Mouse (Mus musculus) myocyte (in vitro differentiated cells): ENCODE data around the gene Svbp. TPM values are rescaled to one million over a fixed set of nuclear protein-coding genes. Genes with fewer than 3 reads are reported as not detected.

Experiments
- H3K27me3 ChIP-seq: one replicate; pipeline ENCODE4 v1.6.1; 2011; ENCODE audit not compliant: control insufficient read depth, insufficient read depth, insufficient read length
- H3K36me3 ChIP-seq: one replicate; pipeline ENCODE4 v1.6.1; 2011; ENCODE audit not compliant: control insufficient read depth, insufficient read depth
- H3K4me2 ChIP-seq: one replicate; pipeline ENCODE4 v1.6.1; 2011; ENCODE audit warnings: low read depth, control low read depth
- H3K4me3 ChIP-seq: one replicate; pipeline ENCODE4 v1.5.1; 2011; ENCODE audit warnings: mild to moderate bottlenecking, control low read depth, moderate library complexity
- H3K79me2 ChIP-seq: one replicate; pipeline ENCODE4 v1.6.1; 2011; ENCODE audit not compliant: control insufficient read depth, insufficient read depth
- H3ac ChIP-seq: one replicate; pipeline ENCODE4 v1.6.1; 2011; ENCODE audit not compliant: control insufficient read depth, insufficient read length
- CEBPB ChIP-seq: IDR thresholded peaks from 2 replicates; pipeline ENCODE4 v1.6.1; 2011; ENCODE audit warnings: mild to moderate bottlenecking, moderate library complexity; ENCODE audit not compliant: poor library complexity, insufficient read depth, severe bottlenecking
- E2F4 ChIP-seq: IDR thresholded peaks from one replicate; pipeline ENCODE4 v1.6.1; 2011; ENCODE audit warnings: mild to moderate bottlenecking, control low read depth, moderate library complexity; ENCODE audit not compliant: insufficient read depth
- MAX ChIP-seq: IDR thresholded peaks from one replicate; pipeline ENCODE4 v1.6.1; 2011; ENCODE audit warnings: low read depth, mild to moderate bottlenecking, control low read depth
- MYOD1 ChIP-seq, 3 experiments: IDR thresholded peaks; one replicate each; pipeline ENCODE4 v1.6.1; 2011; ENCODE audit warnings: control low read depth in 2 of 3, low read depth in 2 of 3, mild to moderate bottlenecking in 2 of 3, moderate library complexity in 1 of 3; ENCODE audit not compliant: insufficient read length in 2 of 3, control insufficient read depth in 1 of 3
- MYOG ChIP-seq, 3 experiments: IDR thresholded peaks; one replicate each; pipeline ENCODE4 v1.6.1; 2011; ENCODE audit warnings: control low read depth in 2 of 3, low read depth in 2 of 3, mild to moderate bottlenecking in 2 of 3; ENCODE audit not compliant: insufficient read length in 2 of 3, control insufficient read depth in 1 of 3, insufficient read depth in 1 of 3
- POLR2A ChIP-seq: IDR thresholded peaks from one replicate; pipeline ENCODE4 v1.6.1; 2011; ENCODE audit warnings: low read depth, mild to moderate bottlenecking, control low read depth, moderate library complexity; ENCODE audit not compliant: insufficient read length
- POLR2AphosphoS2 ChIP-seq: IDR thresholded peaks from one replicate; pipeline ENCODE4 v1.6.1; 2011; ENCODE audit warnings: low read depth, control low read depth; ENCODE audit not compliant: insufficient read length
- REST ChIP-seq: IDR thresholded peaks from one replicate; pipeline ENCODE4 v1.6.1; 2011; ENCODE audit warnings: mild to moderate bottlenecking, control low read depth, moderate library complexity; ENCODE audit not compliant: insufficient read depth, insufficient read length
- SRF ChIP-seq: IDR thresholded peaks from one replicate; pipeline ENCODE4 v1.6.1; 2011; ENCODE audit warnings: low read depth; ENCODE audit not compliant: control insufficient read depth, insufficient read length
- TCF12 ChIP-seq: IDR thresholded peaks from one replicate; pipeline ENCODE4 v1.6.1; 2011; ENCODE audit warnings: mild to moderate bottlenecking, control low read depth; ENCODE audit not compliant: poor library complexity, insufficient read depth, severe bottlenecking
- TCF3 ChIP-seq: IDR thresholded peaks from one replicate; pipeline ENCODE4 v1.6.1; 2011; ENCODE audit warnings: low read depth, control low read depth; ENCODE audit not compliant: insufficient read length
- USF1 ChIP-seq: IDR thresholded peaks from one replicate; pipeline ENCODE4 v1.6.1; 2011; ENCODE audit warnings: low read depth, mild to moderate bottlenecking, control low read depth, moderate library complexity
- polyA plus RNA-seq: library from polyadenylated mRNA; unstranded; fragments of >200 nt; fragmentation: generic; extraction: Trizol; gene quantifications from one replicate; pipeline ENCODE4 v1.2.1, GENCODE M21; 2012; ENCODE audit warnings: missing spikeins

Svbp gene
- polyA plus RNA-seq, 1 experiment: 241 TPM

GRCm38 (mm10) chr4:119238661-119239060 is 43.6 kb downstream of the Svbp start:
- Histone ChIP-seq H3K36me3 (peaks cover 6% of the 10 kb centered on the region), H3K4me2 (no peak overlapping the region), H3K4me3 (no peak overlapping the region), H3K79me2 (peaks cover 6% of the 10 kb centered on the region), H3K27me3 (no peaks in the 10 kb centered on the region), H3ac (no peak overlapping the region)
- TF ChIP-seq MYOD1 (IDR thresholded peaks at IDR 0.05; ENCODE audit: control insufficient read depth in 1 of 3, insufficient read length in 2 of 3, low read depth in 2 of 3): no peak
- no peak for TF ChIP-seq SRF
- no peak for TF ChIP-seq MAX
- TF ChIP-seq REST: no peak
- TF ChIP-seq POLR2A: no peak

GRCm38 (mm10) chr4:119239181-119239682 is 44.1 kb downstream of the Svbp start:
- Histone ChIP-seq H3K4me2 (no peak overlapping the region), H3K27me3 (no peaks in the 10 kb centered on the region), H3K79me2 (peaks cover 6% of the 10 kb centered on the region), H3K36me3 (peaks cover 6% of the 10 kb centered on the region), H3ac (no peak overlapping the region), H3K4me3 (no peak overlapping the region)
- no peak for TF ChIP-seq TCF3
- TF ChIP-seq E2F4: no peak
- TF ChIP-seq REST: no peak
- TF ChIP-seq CEBPB: no peak
- TF ChIP-seq MAX: no peak
- no peak for TF ChIP-seq USF1
- TF ChIP-seq MYOD1 (IDR thresholded peaks at IDR 0.05; ENCODE audit: control insufficient read depth in 1 of 3, insufficient read length in 2 of 3, low read depth in 2 of 3): no peak
- no peak for TF ChIP-seq SRF
- no peak for TF ChIP-seq POLR2A
- no peak for TF ChIP-seq MYOG (IDR thresholded peaks at IDR 0.05; ENCODE audit: control insufficient read depth in 1 of 3, insufficient read depth in 1 of 3, insufficient read length in 2 of 3, low read depth in 2 of 3)

- peaks cover 6% of the 10 kb centered on the region for H3K36me3 ChIP-seq
- TF ChIP-seq MYOD1 (IDR thresholded peaks at IDR 0.05; ENCODE audit: control insufficient read depth in 1 of 3, insufficient read length in 2 of 3, low read depth in 2 of 3): no peak
- no peak overlapping the region for H3K4me3 ChIP-seq
- no peak overlapping the region for H3ac ChIP-seq
- H3K4me2 ChIP-seq: no peak overlapping the region
- H3K27me3 ChIP-seq: no peaks in the 10 kb centered on the region
- H3K79me2 ChIP-seq: no peaks in the 10 kb centered on the region
Measured at GRCm38 (mm10) chr4:119241664-119242063, 46.6 kb downstream of the Svbp start.

- TF ChIP-seq TCF12: no peak
- no peak overlapping the region for H3K4me2 ChIP-seq
- no peaks in the 10 kb centered on the region for H3K27me3 ChIP-seq
- no peak overlapping the region for H3K4me3 ChIP-seq
- H3K79me2 ChIP-seq: no peaks in the 10 kb centered on the region
- peaks cover 6% of the 10 kb centered on the region for H3K36me3 ChIP-seq
- H3ac ChIP-seq: no peak overlapping the region
Measured at GRCm38 (mm10) chr4:119242571-119242970, 47.5 kb downstream of the Svbp start.

- Histone ChIP-seq H3K36me3 (peaks cover 6% of the 10 kb centered on the region), H3K27me3 (no peaks in the 10 kb centered on the region), H3K79me2 (no peaks in the 10 kb centered on the region), H3K4me2 (no peak overlapping the region), H3K4me3 (no peak overlapping the region), H3ac (no peak overlapping the region)
- TF ChIP-seq MYOG (IDR thresholded peaks at IDR 0.05; ENCODE audit: control insufficient read depth in 1 of 3, insufficient read depth in 1 of 3, insufficient read length in 2 of 3, low read depth in 2 of 3) (no peak), E2F4 (no peak), REST (no peak), TCF12 (no peak), TCF3 (no peak), CEBPB (no peak), MAX (no peak), MYOD1 (IDR thresholded peaks at IDR 0.05; ENCODE audit: control insufficient read depth in 1 of 3, insufficient read length in 2 of 3, low read depth in 2 of 3) (no peak), USF1 (no peak), POLR2AphosphoS2 (no peak), POLR2A (no peak), SRF (no peak)
Measured at GRCm38 (mm10) chr4:119244468-119245240, 49.5 kb downstream of the Svbp start.
